ENCODE assay signal across 38 mouse cellular contexts in the genomic region with DNA sequence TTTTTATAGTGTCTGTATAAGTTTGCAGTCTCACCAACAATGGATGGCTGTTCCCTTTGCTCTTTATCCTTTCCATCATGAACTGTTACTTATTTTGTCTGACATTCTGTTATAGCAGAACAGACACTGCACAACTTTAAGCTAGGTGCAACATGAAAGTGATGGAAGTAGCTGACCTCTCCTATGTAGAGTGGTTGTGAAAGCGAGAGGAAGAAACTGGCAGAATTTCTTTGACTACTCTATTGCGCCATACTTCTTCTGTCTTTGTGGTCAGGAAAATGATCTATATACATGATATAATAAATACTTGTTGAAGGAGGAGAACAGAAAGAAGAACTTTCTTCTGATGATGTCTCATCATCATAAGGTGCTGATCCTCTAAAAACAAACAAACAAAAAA. TPM values are rescaled to one million over a fixed set of nuclear protein-coding genes. Genes with fewer than 3 reads are reported as not detected.
"Had no signal": no experiment of that assay in that cellular context is flagged by ENCODE, and none has a peak within 500 bp of the region (broad histone marks: within the 10 kb centered on the region; RNA-seq: fewer than 3 reads in every experiment).

No protein-coding gene starts in this region.

- H3K9me3 ChIP-seq: embryonic facial prominence, embryonic 10.5 days; embryonic facial prominence, embryonic 12.5 days; embryonic facial prominence, embryonic 13.5 days; embryonic facial prominence, embryonic 15.5 days; forebrain, embryonic 10.5 days; forebrain, embryonic 12.5 days; forebrain, embryonic 13.5 days; forebrain, embryonic 15.5 days had no signal

- H3K4me2 ChIP-seq: embryonic facial prominence, embryonic 12.5 days; embryonic facial prominence, embryonic 13.5 days; embryonic facial prominence, embryonic 15.5 days; forebrain, embryonic 12.5 days; forebrain, embryonic 13.5 days; forebrain, embryonic 15.5 days had no signal

- DNase-seq: cerebellum, adult 9-10 months; cerebellum, adult 9-11 months; cerebellum, postnatal 10 days; cerebellum, postnatal 14 days; cerebellum, postnatal 25 days; cerebellum, postnatal 36 days; embryo, embryonic 11 days; forebrain, postnatal 0 days; gastrocnemius, adult 2 months; gastrocnemius, postnatal 10 days; gastrocnemius, postnatal 14 days; gastrocnemius, postnatal 25 days; gastrocnemius, postnatal 36 days; heart, adult 11 months; heart, adult 18-20 months; heart, adult 2 months had no signal

- H3K9ac ChIP-seq: embryonic facial prominence, embryonic 12.5 days; embryonic facial prominence, embryonic 13.5 days; embryonic facial prominence, embryonic 15.5 days; forebrain, embryonic 12.5 days; forebrain, embryonic 13.5 days; forebrain, embryonic 15.5 days; forebrain, postnatal 0 days had no signal

- H3K4me3 ChIP-seq: embryonic facial prominence, embryonic 10.5 days; embryonic facial prominence, embryonic 12.5 days; embryonic facial prominence, embryonic 13.5 days; embryonic facial prominence, embryonic 15.5 days; erythroblast, embryonic 14.5 days; forebrain, embryonic 10.5 days; forebrain, embryonic 12.5 days; forebrain, embryonic 13.5 days; forebrain, embryonic 15.5 days; gastrocnemius, adult 2 months; heart, adult 2 months had no signal

- H3K4me1 ChIP-seq: embryonic facial prominence, embryonic 10.5 days; embryonic facial prominence, embryonic 12.5 days; embryonic facial prominence, embryonic 13.5 days; embryonic facial prominence, embryonic 15.5 days; forebrain, embryonic 10.5 days; forebrain, embryonic 12.5 days; forebrain, embryonic 13.5 days; forebrain, embryonic 15.5 days had no signal

- ATAC-seq: forebrain, embryonic 13.5 days; forebrain, embryonic 14.5 days; forebrain, embryonic 15.5 days; forebrain, embryonic 16.5 days; forebrain, postnatal 0 days had no signal

- H3K27ac ChIP-seq: embryonic facial prominence, embryonic 10.5 days; embryonic facial prominence, embryonic 12.5 days; embryonic facial prominence, embryonic 13.5 days; embryonic facial prominence, embryonic 15.5 days; forebrain, embryonic 10.5 days; forebrain, embryonic 12.5 days; forebrain, embryonic 13.5 days; forebrain, embryonic 15.5 days; gastrocnemius, adult 2 months; heart, adult 2 months had no signal

- H3K27me3 ChIP-seq: embryonic facial prominence, embryonic 12.5 days; embryonic facial prominence, embryonic 13.5 days; embryonic facial prominence, embryonic 15.5 days; forebrain, embryonic 12.5 days; forebrain, embryonic 13.5 days; forebrain, embryonic 15.5 days had no signal

- H3K36me3 ChIP-seq: embryonic facial prominence, embryonic 10.5 days; embryonic facial prominence, embryonic 12.5 days; embryonic facial prominence, embryonic 13.5 days; embryonic facial prominence, embryonic 15.5 days; forebrain, embryonic 10.5 days; forebrain, embryonic 12.5 days; forebrain, embryonic 15.5 days had no signal

RNA-seq across cellular contexts. Expression of a gene that starts 40.5 kb away (rescaled TPM):
- total RNA-seq: common myeloid progenitor, adult 5-6 weeks; forebrain, postnatal 0 days; gastrocnemius, adult 18-20 months; gastrocnemius, adult 2 months; gastrocnemius, adult 8-10 months; gastrocnemius, postnatal 10 days; gastrocnemius, postnatal 14 days; gastrocnemius, postnatal 25 days; gastrocnemius, postnatal 36 days; gastrocnemius, postnatal 4 days; heart, adult 18-20 months; heart, adult 2 months; heart, adult 8-10 months had no signal
- polyA plus RNA-seq: cortical plate, adult 2 months; embryonic facial prominence, embryonic 10.5 days; embryonic facial prominence, embryonic 11.5 days; embryonic facial prominence, embryonic 12.5 days; embryonic facial prominence, embryonic 13.5 days; embryonic facial prominence, embryonic 14.5 days; embryonic facial prominence, embryonic 15.5 days; erythroblast, embryonic 14.5 days; forebrain, embryonic 10.5 days; forebrain, embryonic 11.5 days; forebrain, embryonic 12.5 days; forebrain, embryonic 13.5 days; forebrain, embryonic 14.5 days; forebrain, embryonic 15.5 days; forebrain, embryonic 16.5 days; forebrain, postnatal 0 days; frontal cortex, adult 2 months; gonadal fat pad, adult 2 months; heart, adult 2 months had no signal
